Mouse (Mus musculus): ENCODE results near the gene Cyp46a1. TPM values are rescaled to one million over a fixed set of nuclear protein-coding genes. Genes with fewer than 3 reads are reported as not detected.

Gene Cyp46a1
- polyA plus RNA-seq, 1 experiment from 2014 or later: 4.3 TPM

- Histone ChIP-seq H3K27me3 (ENCODE audit: control insufficient read depth, insufficient read depth, low read length) (no peaks in the 10 kb centered on the region), H3K4me2 (no peak overlapping the region), H3K9me3 (replicated peaks; ENCODE audit: control insufficient read depth, low read length) (no peaks in the 10 kb centered on the region), H3K27ac (ENCODE audit: low read depth, low read length) (no peak overlapping the region), H3K4me1 (ENCODE audit: control insufficient read depth, insufficient read depth, low read length) (peaks cover 4% of the 10 kb centered on the region; the same call in 1 of the 2 replicates), H3K9ac (ENCODE audit: low read depth, low read length) (no peak overlapping the region), H3K36me3 (ENCODE audit: control insufficient read depth, insufficient read depth, low read length) (no peaks in the 10 kb centered on the region), H3K4me3 (ENCODE audit: low read depth, low read length) (no peak overlapping the region)
- 57% methylated on average over 14 of the region's 14 CpGs for WGBS (ENCODE audit: insufficient replicate concordance)
- ATAC-seq (replicated peaks; ENCODE audit: insufficient number of reproducible peaks, low FRiP score, low TSS enrichment): no peak
These were observed 76.4 kb downstream of the Cyp46a1 start for GRCm38 (mm10) chr12:108410416-108411208.

Other genes with a start within 250 kb of the Cyp46a1 start
- 62.4 and 64.4 TPM in 2 replicates for gene Setd3, start 155.1 kb upstream of the Cyp46a1 start, polyA plus RNA-seq (2014; fragmentation: Nextera tagmentation; extraction: Ambion mirVana)
- 4.0 and 5.6 TPM in 2 replicates for gene Ccnk, start 154.8 kb upstream of the Cyp46a1 start, polyA plus RNA-seq (2014; fragmentation: Nextera tagmentation; extraction: Ambion mirVana)
- 6.3 and 7.8 TPM in 2 replicates for gene Ccdc85c, start 59.0 kb upstream of the Cyp46a1 start, polyA plus RNA-seq (2014; fragmentation: Nextera tagmentation; extraction: Ambion mirVana)
- gene Hhipl1, start 28.1 kb upstream of the Cyp46a1 start, polyA plus RNA-seq (2014; fragmentation: Nextera tagmentation; extraction: Ambion mirVana): 0.28 and 0.29 TPM in 2 replicates
- 48.3 and 48.7 TPM in 2 replicates for gene Eml1, start 36.6 kb downstream of the Cyp46a1 start, polyA plus RNA-seq (2014; fragmentation: Nextera tagmentation; extraction: Ambion mirVana)
- 49.9 and 51.0 TPM in 2 replicates for gene Evl, start 220.3 kb downstream of the Cyp46a1 start, polyA plus RNA-seq (2014; fragmentation: Nextera tagmentation; extraction: Ambion mirVana)